Mouse (Mus musculus): ENCODE measurements at regions not wholly inside any gene's neighbourhood (a gene's known extent, or its start where the extent isn't known, plus 50 kb on each side); places are given as distances from the start of the nearest gene placed in this dataset.

DNA sequence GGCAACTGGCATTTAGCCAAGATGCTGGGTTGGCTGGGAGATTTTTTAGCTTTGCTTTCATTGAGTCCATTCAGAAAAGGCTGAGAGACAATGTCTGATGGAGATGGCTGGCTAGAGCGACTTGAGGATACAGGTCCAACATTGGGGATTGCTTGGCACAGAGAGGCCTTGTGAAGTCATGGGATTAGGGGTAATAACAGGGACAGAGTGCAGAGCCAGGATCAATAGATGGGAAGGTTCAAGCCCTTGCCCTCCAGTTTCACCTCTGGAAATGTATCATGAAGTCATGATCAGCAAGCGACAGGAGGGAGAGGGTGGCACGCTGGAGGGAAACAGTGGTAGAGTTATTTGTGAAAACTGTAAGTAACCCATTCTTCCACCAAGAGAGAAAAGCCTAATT, 360.5 kb upstream of the Vstm2b start:
- TF ChIP-seq POLR2A (IDR thresholded peaks at IDR 0.05; ENCODE audit: borderline replicate concordance, insufficient read depth, low read length) (no peak), CTCF (IDR thresholded peaks at IDR 0.05; ENCODE audit: borderline replicate concordance, insufficient read depth, low read depth, low read length) (no peak)

Measured in cerebellum, adult 2 months (tissue).